Mouse (Mus musculus): ENCODE data around the gene Slco6c1. TPM values are rescaled to one million over a fixed set of nuclear protein-coding genes. Genes with fewer than 3 reads are reported as not detected.

Gene Slco6c1
- polyA plus RNA-seq (2017; shearing (Covaris generic)), result not detected

DNA sequence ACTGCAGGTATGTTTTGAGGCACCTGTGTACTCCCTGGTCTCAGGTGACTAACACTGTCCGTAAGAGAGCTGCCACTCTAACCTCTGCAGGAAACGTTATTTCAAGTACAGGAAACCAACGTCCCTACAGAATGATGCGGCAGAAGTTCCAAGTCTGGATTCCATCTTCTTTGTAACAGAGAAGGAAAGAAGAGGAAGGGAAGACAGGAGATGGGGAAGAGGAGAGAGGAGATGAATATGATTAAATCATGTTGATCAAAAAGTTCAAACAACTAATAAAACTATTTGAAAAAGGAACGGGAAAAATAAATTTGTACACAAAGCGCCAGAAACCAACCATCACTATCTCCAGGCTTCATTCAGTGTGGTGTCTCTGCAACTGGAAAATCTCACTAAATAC, at the start of gene Slco6c1:
Slco6c1 (minus strand) TSS at position 101 of the 400 bp plus-strand sequence.

